Mouse (Mus musculus) embryonic facial prominence, embryonic 13.5 days (tissue): ENCODE measurements at regions not wholly inside any gene's neighbourhood (a gene's known extent, or its start where the extent isn't known, plus 50 kb on each side); places are given as distances from the start of the nearest gene placed in this dataset.
"Not testable (repeated sequence)": the region's sequence is repeated elsewhere in the genome, so short reads cannot be mapped to it uniquely, and the experiment has no call there.

ENCODE experiments used
- ATAC-seq: fragments of 200-750 bp; cut with Nextera tagmentation; 2 replicates; pipeline ENCODE4 v1.8.0; 2017; ENCODE audit warnings: low read depth; ENCODE audit not compliant: insufficient number of reproducible peaks, insufficient read depth, low FRiP score, low TSS enrichment
- H3K27ac ChIP-seq: fragments of 300-500 bp; sonication (generic); 2 replicates; pipeline ENCODE4 v1.5.1; 2015; ENCODE audit warnings: moderate library complexity, mild to moderate bottlenecking, inconsistent platforms
- H3K27me3 ChIP-seq: fragments of 300-500 bp; sonication (generic); 2 replicates; pipeline ENCODE4 v1.6.1; 2015; ENCODE audit warnings: mild to moderate bottlenecking, inconsistent platforms
- H3K36me3 ChIP-seq: fragments of 300-500 bp; sonication (generic); 2 replicates; pipeline ENCODE4 v1.6.1; 2015; ENCODE audit warnings: mild to moderate bottlenecking, inconsistent platforms
- H3K4me1 ChIP-seq: fragments of 300-500 bp; sonication (generic); 2 replicates; pipeline ENCODE4 v1.6.1; 2015; ENCODE audit warnings: inconsistent platforms
- H3K4me2 ChIP-seq: fragments of 300-500 bp; sonication (generic); 2 replicates; pipeline ENCODE4 v1.6.1; 2015; ENCODE audit warnings: moderate library complexity, mild to moderate bottlenecking, inconsistent platforms
- H3K4me3 ChIP-seq: fragments of 300-500 bp; sonication (generic); 2 replicates; pipeline ENCODE4 v1.5.1; 2015; ENCODE audit warnings: mild to moderate bottlenecking, inconsistent platforms
- H3K9ac ChIP-seq: fragments of 300-500 bp; sonication (generic); 2 replicates; pipeline ENCODE4 v1.6.1; 2015; ENCODE audit warnings: mild to moderate bottlenecking, inconsistent platforms
- H3K9me3 ChIP-seq: fragments of 300-500 bp; sonication (generic); 2 replicates; pipeline ENCODE4 v1.6.1; 2016; ENCODE audit warnings: inconsistent platforms
- WGBS: fragments of 180-500 bp; shearing (Covaris S2); methylation state at CpG from one replicate; pipeline ENCODE4 v1.1.7; 2015; ENCODE audit warnings: mixed read lengths; 5-methylcytosine and 5-hydroxymethylcytosine counted together

GRCm38 (mm10) chr4:69410411-69410810 lies 456.2 kb upstream of the Brinp1 start:
- not testable (repeated sequence) for H3K4me1 ChIP-seq, H3K27me3 ChIP-seq, ATAC-seq, H3K4me3 ChIP-seq, H3K9me3 ChIP-seq, H3K9ac ChIP-seq, H3K36me3 ChIP-seq, H3K4me2 ChIP-seq, H3K27ac ChIP-seq
- 96% methylated on average over 23 of the region's 23 CpGs for WGBS

GRCm38 (mm10) chr4:69395451-69395850 lies 441.3 kb upstream of the Brinp1 start:
- Histone ChIP-seq H3K36me3 (no peaks in the 10 kb centered on the region), H3K9ac (no peak overlapping the region), H3K4me1 (no peaks in the 10 kb centered on the region), H3K27me3 (no peaks in the 10 kb centered on the region), H3K9me3 (no peaks in the 10 kb centered on the region), H3K4me3 (no peak overlapping the region), H3K4me2 (no peak overlapping the region), H3K27ac (no peak overlapping the region)
- no peak for ATAC-seq
- WGBS = 58% methylated on average over 3 of the region's 3 CpGs

GRCm38 (mm10) chr4:69383318-69383717 lies 429.1 kb upstream of the Brinp1 start:
- Histone ChIP-seq H3K27me3 (no peaks in the 10 kb centered on the region), H3K4me3 (no peak overlapping the region), H3K4me1 (no peaks in the 10 kb centered on the region), H3K36me3 (no peaks in the 10 kb centered on the region), H3K9me3 (no peaks in the 10 kb centered on the region), H3K4me2 (no peak overlapping the region), H3K27ac (no peak overlapping the region), H3K9ac (no peak overlapping the region)
- ATAC-seq = no peak

- H3K36me3 ChIP-seq = no peaks in the 10 kb centered on the region
- 0 out of 2 replicates have a peak, but pooled peaks cover 3% of the 10 kb centered on the region for H3K9me3 ChIP-seq
- H3K4me2 ChIP-seq = no peak overlapping the region
- no peak overlapping the region for H3K9ac ChIP-seq
- no peaks in the 10 kb centered on the region for H3K4me1 ChIP-seq
- WGBS = 83% methylated on average over 5 of the region's 5 CpGs
- H3K27ac ChIP-seq = no peak overlapping the region
- ATAC-seq = no peak
- H3K4me3 ChIP-seq = no peak overlapping the region
- H3K27me3 ChIP-seq = no peaks in the 10 kb centered on the region
Measured at GRCm38 (mm10) chr4:69346979-69347465, 392.8 kb upstream of the Brinp1 start.

- no peaks in the 10 kb centered on the region for H3K36me3 ChIP-seq
- no peak overlapping the region for H3K4me3 ChIP-seq
- no peaks in the 10 kb centered on the region for H3K4me1 ChIP-seq
- no peak overlapping the region for H3K27ac ChIP-seq
- H3K27me3 ChIP-seq = no peaks in the 10 kb centered on the region
- no peak overlapping the region for H3K4me2 ChIP-seq
- no peak overlapping the region for H3K9ac ChIP-seq
- ATAC-seq = no peak
- H3K9me3 ChIP-seq = no peaks in the 10 kb centered on the region
- WGBS = 16% methylated on average over 3 of the region's 3 CpGs
Measured at GRCm38 (mm10) chr4:69327606-69328005, 373.4 kb upstream of the Brinp1 start.
